Mouse (Mus musculus): ENCODE measurements around the gene Mob3b. TPM values are rescaled to one million over a fixed set of nuclear protein-coding genes. Genes with fewer than 3 reads are reported as not detected.
"Not testable (repeated sequence)": the region's sequence is repeated elsewhere in the genome, so short reads cannot be mapped to it uniquely, and the experiment has no call there.

The Mob3b gene
- polyA plus RNA-seq, 1 experiment = 2.6 TPM

DNA sequence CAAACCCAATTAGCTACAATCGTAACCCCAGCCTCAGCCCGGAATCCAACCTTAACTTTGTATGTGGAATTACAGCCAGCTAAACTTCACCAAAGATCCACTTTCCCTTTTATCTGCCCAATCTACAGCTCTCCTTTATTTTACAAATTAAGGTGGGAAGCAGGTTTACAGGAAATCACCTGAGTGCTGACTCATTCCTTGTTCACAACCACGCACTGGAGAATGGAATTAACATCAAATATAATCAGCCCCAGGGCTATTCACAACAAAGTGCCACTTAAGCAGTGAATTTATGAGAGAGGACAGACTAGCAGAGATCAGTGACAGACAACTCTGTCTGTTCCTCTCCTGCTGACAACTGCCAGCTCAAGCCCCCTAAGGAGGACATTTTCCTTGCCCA, 245.9 kb downstream of the Mob3b start:
- Histone ChIP-seq H3K4me1 (replicated peaks; ENCODE audit: control insufficient read depth, insufficient read depth, low read length) (no peaks in the 10 kb centered on the region), H3K4me3 (ENCODE audit: control insufficient read depth, insufficient read depth, low read length) (no peak overlapping the region), H3K36me3 (ENCODE audit: control insufficient read depth, insufficient read depth, low read length) (no peaks in the 10 kb centered on the region), H3K27me3 (ENCODE audit: control insufficient read depth, insufficient read depth, low read length) (no peaks in the 10 kb centered on the region), H3K27ac (ENCODE audit: control insufficient read depth, insufficient read depth, low read length) (no peak overlapping the region)
- no peak for TF ChIP-seq POLR2A (IDR thresholded peaks at IDR 0.05; ENCODE audit: control insufficient read depth, extremely low read depth, insufficient read depth, low read length, poor library complexity)
- no peak for TF ChIP-seq CTCF (IDR thresholded peaks at IDR 0.05; ENCODE audit: borderline replicate concordance, control insufficient read depth, extremely low read depth, insufficient read depth, low read length, poor library complexity)
- no peak for DNase-seq
- 70% methylated on average over 3 of the region's 3 CpGs for WGBS

DNA sequence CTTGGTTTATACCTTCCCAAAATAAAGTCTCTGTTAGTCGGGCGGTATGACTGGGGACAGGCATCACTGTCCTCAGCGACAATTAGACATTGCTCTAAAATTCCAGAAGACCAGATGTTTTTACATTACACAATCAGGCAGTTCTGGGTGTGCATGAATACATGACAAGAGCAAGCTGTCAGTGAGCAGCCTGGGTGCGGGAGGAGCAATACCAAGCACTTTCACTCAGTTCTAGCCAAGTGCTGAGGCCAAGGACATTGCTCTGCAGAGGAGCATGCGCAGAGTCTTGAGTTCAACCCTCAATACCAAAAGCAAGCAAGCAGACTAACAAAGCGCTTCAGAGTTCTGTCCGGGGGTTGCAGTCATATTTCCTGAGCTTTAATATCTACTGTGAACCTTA, 249.2 kb downstream of the Mob3b start:
- DNase-seq = no peak
- no peak overlapping the region for H3K27ac ChIP-seq (ENCODE audit: control insufficient read depth, insufficient read depth, low read length)
- H3K4me3 ChIP-seq (ENCODE audit: control insufficient read depth, insufficient read depth, low read length) = no peak overlapping the region
- H3K36me3 ChIP-seq (ENCODE audit: control insufficient read depth, insufficient read depth, low read length) = no peaks in the 10 kb centered on the region
- TF ChIP-seq CTCF (IDR thresholded peaks at IDR 0.05; ENCODE audit: borderline replicate concordance, control insufficient read depth, extremely low read depth, insufficient read depth, low read length, poor library complexity) (no peak), POLR2A (IDR thresholded peaks at IDR 0.05; ENCODE audit: control insufficient read depth, extremely low read depth, insufficient read depth, low read length, poor library complexity) (no peak)
- no peaks in the 10 kb centered on the region for H3K27me3 ChIP-seq (ENCODE audit: control insufficient read depth, insufficient read depth, low read length)
- H3K4me1 ChIP-seq (replicated peaks; ENCODE audit: control insufficient read depth, insufficient read depth, low read length) = no peaks in the 10 kb centered on the region
- WGBS = 96% methylated on average over 7 of the region's 7 CpGs

DNA sequence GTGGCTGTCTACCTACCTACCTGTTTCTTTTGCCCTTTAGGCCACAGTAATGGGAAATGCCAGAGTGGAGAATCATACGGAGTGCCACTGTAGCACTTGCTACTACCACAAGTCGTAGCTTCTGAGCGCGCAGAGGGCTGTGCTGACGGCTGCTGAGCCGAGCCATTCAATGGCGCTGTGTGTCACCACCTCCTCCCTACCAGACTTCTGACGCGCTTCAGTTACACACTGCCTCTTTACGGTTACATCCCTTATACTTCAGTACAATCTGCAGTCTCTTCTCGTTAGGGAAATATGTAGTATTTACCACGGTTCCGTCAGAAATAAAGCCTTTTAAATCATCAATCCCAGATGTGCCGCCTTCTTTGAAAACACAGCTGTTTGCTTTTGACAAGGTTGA, 250.3 kb downstream of the Mob3b start:
- no peaks in the 10 kb centered on the region for H3K27me3 ChIP-seq (ENCODE audit: control insufficient read depth, insufficient read depth, low read length)
- DNase-seq = no peak
- no peaks in the 10 kb centered on the region for H3K4me1 ChIP-seq (replicated peaks; ENCODE audit: control insufficient read depth, insufficient read depth, low read length)
- WGBS = 83% methylated on average over 14 of the region's 14 CpGs
- no peak overlapping the region for H3K27ac ChIP-seq (ENCODE audit: control insufficient read depth, insufficient read depth, low read length)
- no peak for TF ChIP-seq CTCF (IDR thresholded peaks at IDR 0.05; ENCODE audit: borderline replicate concordance, control insufficient read depth, extremely low read depth, insufficient read depth, low read length, poor library complexity)
- TF ChIP-seq POLR2A (IDR thresholded peaks at IDR 0.05; ENCODE audit: control insufficient read depth, extremely low read depth, insufficient read depth, low read length, poor library complexity) = no peak
- no peak overlapping the region for H3K4me3 ChIP-seq (ENCODE audit: control insufficient read depth, insufficient read depth, low read length)
- no peaks in the 10 kb centered on the region for H3K36me3 ChIP-seq (ENCODE audit: control insufficient read depth, insufficient read depth, low read length)

DNA sequence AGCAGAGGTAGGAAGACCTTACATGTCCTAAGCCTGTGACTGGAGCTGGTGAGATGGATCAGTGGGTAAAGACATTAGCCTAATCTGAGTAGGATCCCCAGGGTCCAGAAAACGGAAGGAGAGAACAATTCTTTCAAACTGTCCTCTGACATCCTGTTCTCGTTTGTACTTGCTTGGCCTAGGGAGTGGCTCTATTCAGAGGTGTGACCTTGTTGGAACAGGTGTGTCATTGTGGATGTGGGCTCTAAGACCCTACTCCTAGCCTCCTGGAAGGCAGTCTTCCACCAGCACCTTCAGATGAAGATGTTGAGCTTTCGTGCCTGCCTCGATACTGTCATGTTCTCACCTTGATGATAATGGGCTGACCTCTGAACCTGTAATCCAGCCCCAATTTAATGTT, 251.1 kb downstream of the Mob3b start:
- H3K4me1 ChIP-seq (replicated peaks; ENCODE audit: control insufficient read depth, insufficient read depth, low read length) = no peaks in the 10 kb centered on the region
- no peak overlapping the region for H3K4me3 ChIP-seq (ENCODE audit: control insufficient read depth, insufficient read depth, low read length)
- TF ChIP-seq POLR2A (IDR thresholded peaks at IDR 0.05; ENCODE audit: control insufficient read depth, extremely low read depth, insufficient read depth, low read length, poor library complexity) (no peak), CTCF (IDR thresholded peaks at IDR 0.05; ENCODE audit: borderline replicate concordance, control insufficient read depth, extremely low read depth, insufficient read depth, low read length, poor library complexity) (no peak)
- WGBS = 87% methylated on average over 4 of the region's 4 CpGs
- DNase-seq = no peak
- no peak overlapping the region for H3K27ac ChIP-seq (ENCODE audit: control insufficient read depth, insufficient read depth, low read length)
- H3K36me3 ChIP-seq (ENCODE audit: control insufficient read depth, insufficient read depth, low read length) = no peaks in the 10 kb centered on the region
- H3K27me3 ChIP-seq (ENCODE audit: control insufficient read depth, insufficient read depth, low read length) = no peaks in the 10 kb centered on the region

DNA sequence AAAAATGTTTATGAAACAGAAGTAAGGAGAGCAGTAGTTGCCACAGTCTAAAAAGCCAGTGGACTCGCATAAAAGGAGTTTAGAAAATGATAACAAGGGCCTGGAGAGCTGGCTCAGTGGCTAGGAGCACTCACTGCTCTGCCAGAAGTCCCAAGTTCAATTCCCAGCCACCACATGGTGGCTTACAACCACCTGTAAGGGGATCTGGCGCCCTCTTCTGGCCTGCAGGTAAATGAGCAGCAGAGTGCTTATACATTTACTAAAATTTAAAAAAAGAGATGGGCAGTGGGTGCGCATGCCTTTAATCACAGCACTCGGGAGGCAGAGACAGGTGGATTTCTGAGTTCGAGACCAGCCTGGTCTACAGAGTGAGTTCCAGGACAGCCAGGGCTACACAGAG, 251.9 kb downstream of the Mob3b start:
- Histone ChIP-seq H3K36me3 (ENCODE audit: control insufficient read depth, insufficient read depth, low read length) (no peaks in the 10 kb centered on the region), H3K27me3 (ENCODE audit: control insufficient read depth, insufficient read depth, low read length) (no peaks in the 10 kb centered on the region), H3K27ac (ENCODE audit: control insufficient read depth, insufficient read depth, low read length) (no peak overlapping the region), H3K4me3 (ENCODE audit: control insufficient read depth, insufficient read depth, low read length) (no peak overlapping the region), H3K4me1 (replicated peaks; ENCODE audit: control insufficient read depth, insufficient read depth, low read length) (no peaks in the 10 kb centered on the region)
- 80% methylated on average over 5 of the region's 5 CpGs for WGBS
- DNase-seq = peak; percentile 47
- TF ChIP-seq CTCF (IDR thresholded peaks at IDR 0.05; ENCODE audit: borderline replicate concordance, control insufficient read depth, extremely low read depth, insufficient read depth, low read length, poor library complexity) (peak; percentile 31; the same call in 1 of the 2 replicates), POLR2A (IDR thresholded peaks at IDR 0.05; ENCODE audit: control insufficient read depth, extremely low read depth, insufficient read depth, low read length, poor library complexity) (no peak)

DNA sequence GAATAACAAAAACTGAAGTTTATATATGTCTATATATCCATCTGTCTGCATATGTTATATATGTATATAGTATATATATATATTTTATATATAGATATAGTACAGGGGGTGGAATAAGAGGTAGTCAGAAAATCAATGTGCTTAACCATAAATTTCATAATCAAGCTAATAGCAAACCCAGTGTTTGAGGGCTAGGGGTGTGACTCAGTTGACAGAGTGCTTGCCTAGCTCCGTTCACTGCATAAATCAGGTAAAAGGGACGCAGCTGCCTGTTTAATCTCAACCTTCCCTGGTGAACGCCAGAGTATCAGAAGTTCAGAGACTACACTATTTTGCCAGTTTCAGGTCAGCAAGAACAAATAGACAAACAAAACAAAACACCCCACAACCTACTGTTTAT, 255.7 kb downstream of the Mob3b start:
- WGBS = 93% methylated on average over 3 of the region's 3 CpGs
- H3K27me3 ChIP-seq (ENCODE audit: control insufficient read depth, insufficient read depth, low read length); H3K36me3 ChIP-seq (ENCODE audit: control insufficient read depth, insufficient read depth, low read length); H3K27ac ChIP-seq (ENCODE audit: control insufficient read depth, insufficient read depth, low read length); H3K4me1 ChIP-seq (replicated peaks; ENCODE audit: control insufficient read depth, insufficient read depth, low read length); H3K4me3 ChIP-seq (ENCODE audit: control insufficient read depth, insufficient read depth, low read length); DNase-seq: not testable (repeated sequence)

DNA sequence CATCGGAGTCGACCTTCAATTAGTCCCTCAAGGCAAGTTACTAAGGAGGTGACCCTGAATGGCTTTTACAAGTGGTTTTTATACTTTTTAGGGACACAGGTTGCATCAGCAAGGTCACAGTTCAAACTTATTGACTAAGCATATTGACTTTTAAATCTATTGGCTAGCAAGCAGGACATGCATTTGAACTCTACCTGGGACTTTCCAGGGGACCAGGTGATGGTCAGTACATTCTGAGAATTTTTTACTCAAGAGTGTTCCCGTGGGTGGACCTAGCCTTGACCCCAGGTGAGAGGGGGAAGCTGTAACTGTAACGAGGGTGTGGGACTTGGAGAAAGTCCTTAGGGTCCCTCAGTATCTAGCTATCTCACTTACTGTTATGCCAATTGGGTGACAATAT, 256.1 kb downstream of the Mob3b start:
- no peak for DNase-seq
- WGBS = 80% methylated on average over 4 of the region's 4 CpGs
- no peaks in the 10 kb centered on the region for H3K4me1 ChIP-seq (replicated peaks; ENCODE audit: control insufficient read depth, insufficient read depth, low read length)
- H3K4me3 ChIP-seq (ENCODE audit: control insufficient read depth, insufficient read depth, low read length) = no peak overlapping the region
- no peak overlapping the region for H3K27ac ChIP-seq (ENCODE audit: control insufficient read depth, insufficient read depth, low read length)
- H3K36me3 ChIP-seq (ENCODE audit: control insufficient read depth, insufficient read depth, low read length) = no peaks in the 10 kb centered on the region
- H3K27me3 ChIP-seq (ENCODE audit: control insufficient read depth, insufficient read depth, low read length) = no peaks in the 10 kb centered on the region
- TF ChIP-seq CTCF (IDR thresholded peaks at IDR 0.05; ENCODE audit: borderline replicate concordance, control insufficient read depth, extremely low read depth, insufficient read depth, low read length, poor library complexity) (no peak), POLR2A (IDR thresholded peaks at IDR 0.05; ENCODE audit: control insufficient read depth, extremely low read depth, insufficient read depth, low read length, poor library complexity) (no peak)
